Mouse (Mus musculus): ENCODE measurements around the gene Gpc4.

GRCm38 (mm10) chrX:52163418-52164133 is 1.5 kb downstream of the Gpc4 start:
- TF ChIP-seq MAFK (IDR thresholded peaks at IDR 0.05; ENCODE audit: borderline replicate concordance, low read depth, low read length) (no peak), POLR2AphosphoS2 (IDR thresholded peaks at IDR 0.05; ENCODE audit: low read length) (no peak), ZKSCAN1 (IDR thresholded peaks at IDR 0.05; ENCODE audit: low read depth, low read length) (no peak), POLR2A (IDR thresholded peaks at IDR 0.05; ENCODE audit: control insufficient read depth in 1 of 2, insufficient read depth in 1 of 2, low read depth in 1 of 2, low read length in 2 of 2, poor library complexity in 1 of 2) (no peak), CTCF (IDR thresholded peaks at IDR 0.05 in 2 of 3, conservative IDR thresholded peaks at IDR 0.05 in 1 of 3; ENCODE audit: control insufficient read depth in 1 of 3, insufficient read depth in 1 of 3, low read depth in 2 of 3, low read length in 3 of 3, poor library complexity in 1 of 3, severe bottlenecking in 1 of 3) (no peak), TCF12 (IDR thresholded peaks at IDR 0.05; ENCODE audit: low read depth, low read length) (no peak)

Measured in MEL (cell line).